Mouse (Mus musculus): Measurements from ENCODE around the gene Antxr1.

The Antxr1 gene

DNA sequence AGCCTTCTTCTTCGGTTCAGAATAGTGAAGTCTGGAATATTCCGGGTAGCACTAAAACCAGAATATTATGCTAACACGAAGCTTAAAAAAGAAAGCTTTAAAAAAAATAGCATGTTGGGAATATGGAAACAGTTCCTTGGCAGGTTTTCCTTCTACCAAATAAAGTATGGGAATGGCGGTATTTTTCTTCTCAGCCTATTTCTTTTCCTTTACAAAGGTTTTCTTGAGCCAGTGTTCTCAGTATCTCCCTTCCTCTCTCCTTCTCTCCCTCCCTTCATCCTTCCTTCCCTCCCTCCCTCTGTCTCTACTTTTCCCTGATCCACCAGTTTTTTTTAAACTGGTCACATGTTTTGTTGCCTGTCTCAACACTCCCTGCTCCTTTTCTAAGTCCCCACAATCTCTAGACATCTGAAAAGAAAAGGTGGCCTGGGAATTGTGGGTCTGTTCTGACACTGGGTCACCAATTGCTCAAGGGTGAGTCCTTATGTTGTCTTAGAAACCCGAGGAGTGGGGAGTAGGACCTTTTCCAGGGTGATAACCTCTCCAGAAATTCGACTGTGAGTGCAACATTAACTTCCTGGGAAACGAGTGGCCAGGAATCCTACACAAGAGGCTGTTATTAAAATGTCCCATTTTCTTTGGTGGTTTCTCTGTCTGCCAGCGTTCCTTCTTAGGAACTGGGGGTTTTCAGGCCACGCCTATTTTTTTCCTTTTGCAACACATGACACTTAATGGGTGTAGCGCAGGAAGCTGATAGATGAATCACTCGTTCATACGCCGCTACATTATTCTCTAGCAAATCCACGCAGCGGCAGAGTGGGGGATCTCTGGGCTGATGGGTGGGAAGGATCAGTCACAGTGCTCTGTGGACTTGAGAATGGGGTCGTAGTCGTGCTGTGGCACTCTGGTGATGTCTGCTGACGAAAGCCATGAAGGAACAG lies 42.4 kb downstream of the Antxr1 start:
- no peak for DNase-seq (ENCODE audit: low read depth in 1 of 2, low spot score in 2 of 2)

DNA sequence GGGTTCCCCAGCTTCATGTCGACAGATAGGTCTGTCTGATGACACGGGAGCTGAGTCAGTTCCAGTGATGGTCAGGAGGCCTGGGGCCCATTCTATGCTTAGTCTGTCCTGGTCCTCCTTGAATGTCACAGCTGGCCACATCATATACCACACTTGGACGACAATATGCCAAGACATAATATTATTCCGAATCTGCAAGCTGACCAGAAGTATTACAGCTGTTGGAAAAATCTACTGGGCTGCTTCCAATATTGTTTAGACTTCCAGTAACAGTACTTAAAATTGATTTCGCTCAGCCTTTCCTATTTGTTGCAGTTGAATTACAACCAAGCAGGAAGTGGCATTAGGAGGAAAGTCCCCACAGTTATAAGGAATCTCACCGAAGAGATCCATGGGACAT lies 48.4 kb downstream of the Antxr1 start:
- DNase-seq (ENCODE audit: low read depth in 1 of 2, low spot score in 2 of 2) = no peak

DNA sequence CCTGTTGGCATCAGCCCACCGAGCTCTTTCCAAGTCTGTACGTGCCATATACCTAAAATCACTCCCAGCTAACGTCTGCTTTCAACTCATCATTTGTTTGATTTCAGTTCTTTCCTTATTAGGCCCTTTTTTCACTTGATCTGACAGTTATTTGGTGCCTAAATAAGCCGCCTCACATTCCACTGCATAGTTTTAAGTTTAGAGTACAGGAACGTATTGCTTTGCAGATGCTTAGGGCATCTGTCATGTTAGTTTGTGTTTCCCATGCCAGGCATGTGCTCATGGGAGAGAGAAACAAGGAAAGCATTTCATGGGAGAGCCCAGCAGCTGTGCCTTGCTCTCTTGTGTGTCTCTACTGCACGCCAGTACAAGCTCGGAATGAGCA lies 50.3 kb downstream of the Antxr1 start:
- DNase-seq (ENCODE audit: low read depth in 1 of 2, low spot score in 2 of 2) = no peak

DNA sequence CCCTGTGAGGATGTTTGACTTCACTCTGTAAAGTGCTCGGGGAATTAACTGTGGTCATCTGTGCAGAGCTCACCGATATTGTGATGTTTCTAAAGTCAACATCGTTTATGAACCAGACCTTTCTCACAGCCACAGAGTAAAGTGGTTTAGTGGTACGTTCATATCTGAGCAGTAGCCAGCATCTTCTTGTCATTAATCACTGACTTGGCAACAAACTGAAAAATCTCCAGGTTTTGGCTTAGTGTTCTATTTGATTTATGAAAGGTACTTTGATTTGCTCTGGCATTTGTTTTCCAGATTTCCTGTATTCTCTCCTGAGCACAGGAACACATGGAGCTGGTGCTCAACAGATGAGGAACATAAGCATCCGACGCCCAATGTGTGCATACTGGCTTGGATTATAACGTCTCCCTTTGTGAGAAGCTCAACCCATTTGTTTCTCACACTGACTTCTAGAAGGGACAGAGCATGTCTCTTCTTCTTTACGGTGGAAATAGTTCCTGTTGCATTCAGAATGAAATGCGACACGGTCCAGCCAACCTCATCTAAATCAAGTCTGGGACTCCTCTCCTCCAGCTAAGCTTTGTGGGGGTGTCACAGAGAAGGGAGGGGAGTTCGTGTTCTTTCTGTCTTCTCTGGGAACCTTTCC lies 50.8 kb downstream of the Antxr1 start:
- no peak for DNase-seq (ENCODE audit: low read depth in 1 of 2, low spot score in 2 of 2)

DNA sequence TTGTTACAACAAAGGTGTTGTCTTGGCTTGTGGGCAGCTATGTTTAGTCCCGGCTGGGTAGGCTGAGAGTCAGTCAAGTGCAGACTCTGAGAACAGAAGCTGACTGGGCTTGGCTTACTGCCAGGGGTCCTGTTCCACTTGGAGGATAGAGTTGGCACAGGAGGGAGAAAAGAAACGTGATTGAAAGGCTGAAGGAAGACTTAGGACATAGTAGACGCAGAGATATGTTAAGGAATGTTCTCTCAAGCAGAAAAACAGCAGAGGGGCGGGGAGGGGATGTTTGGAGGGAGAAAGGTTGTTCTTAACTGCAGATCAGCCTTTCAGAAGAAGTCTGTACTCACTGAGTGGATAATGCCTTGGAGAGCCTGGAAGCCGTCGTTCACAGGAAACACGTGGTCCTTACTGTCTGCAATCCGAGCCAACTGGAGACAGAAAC lies 53.3 kb downstream of the Antxr1 start:
- no peak for DNase-seq (ENCODE audit: low read depth in 1 of 2, low spot score in 2 of 2)

DNA sequence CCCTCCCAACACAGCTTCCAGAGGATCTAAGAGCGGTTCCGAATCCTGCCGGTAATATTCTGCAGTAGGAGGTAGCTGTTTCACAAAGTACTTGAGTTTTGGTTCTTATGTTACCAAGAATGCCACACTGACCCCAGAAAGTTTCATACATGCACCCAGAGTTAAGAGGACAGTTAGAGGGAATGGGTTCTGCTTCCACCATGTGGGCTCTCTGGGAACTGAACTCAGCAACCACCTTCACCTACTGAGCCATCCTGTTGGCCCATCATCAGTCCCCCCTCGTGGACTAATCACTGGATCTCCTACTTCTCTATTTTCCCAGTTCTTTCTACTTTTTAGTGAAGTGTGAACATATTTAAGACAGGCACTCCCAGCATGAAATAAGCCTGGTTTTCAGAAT lies 53.9 kb downstream of the Antxr1 start:
- no peak for DNase-seq (ENCODE audit: low read depth in 1 of 2, low spot score in 2 of 2)

DNA sequence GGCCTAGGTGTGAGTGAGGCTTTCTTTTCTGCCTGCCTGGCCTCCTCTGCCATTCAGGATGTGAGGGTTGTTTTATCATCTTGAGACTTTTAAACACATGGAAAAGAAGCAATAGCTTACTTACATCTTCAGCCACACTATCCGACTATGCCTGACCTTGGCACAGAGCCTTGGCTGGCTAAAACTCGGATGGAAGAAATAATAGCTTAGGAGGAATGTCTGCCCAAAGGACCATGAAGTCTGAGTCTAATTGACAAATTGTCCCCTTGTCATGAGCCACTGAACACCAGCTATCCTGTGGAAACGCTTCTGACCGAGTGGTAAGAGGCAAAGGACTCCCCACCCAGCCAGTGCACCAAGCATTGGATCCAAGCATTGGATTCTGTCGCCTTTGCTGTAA lies 57.5 kb downstream of the Antxr1 start:
- DNase-seq (ENCODE audit: low read depth in 1 of 2, low spot score in 2 of 2) = no peak

DNA sequence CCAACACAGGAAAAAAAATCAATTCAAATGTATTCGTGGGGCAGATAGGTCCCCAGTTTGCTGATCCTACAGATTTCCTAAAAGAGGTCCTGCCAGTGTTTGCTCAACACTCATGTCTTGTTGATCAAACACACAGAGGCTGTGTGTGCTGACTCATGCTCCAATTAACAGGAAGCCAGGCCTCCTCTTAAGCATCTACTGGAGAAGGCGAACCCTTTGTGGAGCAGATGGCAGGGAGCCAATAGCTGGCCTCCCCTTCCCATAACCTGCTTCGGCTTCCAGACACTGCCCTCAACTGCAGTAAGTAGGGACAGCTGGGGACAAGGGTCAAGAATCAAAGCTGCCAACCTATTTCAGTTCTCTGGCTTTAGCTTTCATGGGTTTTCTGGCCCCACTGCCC lies 58.1 kb downstream of the Antxr1 start:
- no peak for DNase-seq (ENCODE audit: low read depth in 1 of 2, low spot score in 2 of 2)

DNA sequence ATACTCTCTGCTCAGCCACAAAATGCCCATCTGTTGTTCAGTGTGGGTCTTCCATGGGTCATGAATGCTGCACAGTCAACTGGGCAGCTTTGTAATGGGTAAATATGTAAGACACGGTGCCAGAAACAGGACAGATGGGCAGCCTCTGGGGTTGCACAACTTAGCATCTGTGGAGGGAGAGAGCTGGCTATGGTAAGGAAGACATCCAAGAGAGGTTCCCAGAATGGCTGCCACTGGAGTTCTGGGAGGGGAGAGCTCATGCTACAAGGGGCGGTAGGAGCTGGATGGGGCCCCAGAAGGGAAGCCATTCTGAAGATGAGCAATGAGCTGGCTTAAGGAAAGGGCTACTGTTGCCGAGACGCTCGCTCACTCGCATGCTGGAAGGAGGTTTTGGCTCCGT lies 58.7 kb downstream of the Antxr1 start:
- DNase-seq (ENCODE audit: low read depth in 1 of 2, low spot score in 2 of 2) = no peak

DNA sequence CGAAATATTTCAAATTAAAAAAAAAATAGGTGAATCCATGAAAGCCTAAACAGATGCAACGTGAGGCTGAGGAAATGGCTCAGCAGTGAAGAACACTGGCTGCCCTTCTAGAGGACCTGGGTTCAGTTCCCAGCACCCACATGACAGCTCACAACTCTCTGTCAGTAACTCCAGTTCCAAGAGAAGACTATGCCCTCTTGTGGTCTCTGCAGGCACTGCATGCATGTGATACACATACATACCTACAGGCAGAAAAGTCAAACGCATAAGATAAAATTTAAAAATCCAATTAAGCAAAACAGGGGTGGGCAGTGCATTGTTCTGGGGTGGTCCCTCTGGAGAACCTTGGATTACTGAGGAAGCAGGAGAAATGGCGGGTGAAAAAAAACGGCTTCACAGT lies 60.8 kb downstream of the Antxr1 start:
- no peak for DNase-seq (ENCODE audit: low read depth in 1 of 2, low spot score in 2 of 2)

DNA sequence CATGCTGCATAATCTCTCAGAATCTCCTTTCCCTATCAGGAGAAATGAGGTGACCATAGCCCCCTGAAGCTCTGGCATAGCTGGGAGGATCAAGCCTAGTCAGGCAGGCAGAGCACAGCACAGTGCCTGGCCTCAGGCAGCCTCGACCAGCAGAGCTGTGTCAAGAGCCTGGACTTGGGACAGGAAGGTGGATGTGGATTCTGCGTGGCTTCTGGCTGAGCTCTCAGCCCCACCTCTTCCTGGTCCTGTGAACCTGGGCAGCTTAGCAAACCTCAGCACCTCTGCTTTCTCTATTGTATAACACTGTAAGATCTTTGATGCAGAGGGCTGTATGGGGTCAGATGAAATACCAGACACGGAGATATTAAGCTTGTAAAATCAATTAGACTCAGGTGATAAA lies 61.8 kb downstream of the Antxr1 start:
- DNase-seq (ENCODE audit: low read depth in 1 of 2, low spot score in 2 of 2) = no peak

DNA sequence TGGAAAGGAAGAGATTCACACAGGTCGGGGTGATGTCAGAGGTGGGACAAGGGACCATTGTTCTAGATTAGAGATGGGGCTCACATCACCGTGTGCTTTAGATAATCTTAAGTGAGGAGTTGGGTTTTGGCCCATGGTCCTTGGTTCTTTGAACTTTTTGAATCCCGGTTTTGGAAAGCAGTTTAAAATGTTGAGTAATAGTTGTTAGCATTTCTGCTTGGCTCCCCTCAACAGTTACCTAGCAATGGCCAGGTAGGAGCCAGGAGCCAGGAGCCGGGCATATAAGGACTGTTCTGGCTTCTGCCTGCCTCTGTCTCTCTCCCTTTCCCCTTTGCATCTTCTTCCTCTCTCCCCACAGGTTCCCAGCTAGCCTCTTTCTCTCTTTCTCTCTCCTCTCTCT lies 62.5 kb downstream of the Antxr1 start:
- DNase-seq (ENCODE audit: low read depth in 1 of 2, low spot score in 2 of 2) = no peak

DNA sequence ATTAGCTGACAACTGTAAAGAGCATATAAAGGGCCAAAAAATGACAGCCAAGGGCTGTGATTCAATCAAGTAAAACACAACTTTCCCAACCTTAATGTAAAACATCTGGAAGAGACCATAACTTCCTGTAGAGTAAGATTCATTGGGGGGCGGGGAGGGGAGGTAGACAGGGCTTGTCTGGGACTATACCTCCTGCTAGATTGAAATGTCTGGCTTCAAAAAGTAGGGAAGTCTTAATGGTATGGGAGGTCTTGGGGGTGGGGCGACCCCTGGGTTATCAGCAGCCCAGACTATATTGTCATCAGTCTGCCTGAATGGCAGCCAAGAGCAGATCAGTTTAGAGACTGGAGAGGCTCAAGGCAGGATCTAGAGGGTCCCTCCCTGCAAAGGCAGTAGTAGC lies 63.4 kb downstream of the Antxr1 start:
- DNase-seq (ENCODE audit: low read depth in 1 of 2, low spot score in 2 of 2) = no peak

DNA sequence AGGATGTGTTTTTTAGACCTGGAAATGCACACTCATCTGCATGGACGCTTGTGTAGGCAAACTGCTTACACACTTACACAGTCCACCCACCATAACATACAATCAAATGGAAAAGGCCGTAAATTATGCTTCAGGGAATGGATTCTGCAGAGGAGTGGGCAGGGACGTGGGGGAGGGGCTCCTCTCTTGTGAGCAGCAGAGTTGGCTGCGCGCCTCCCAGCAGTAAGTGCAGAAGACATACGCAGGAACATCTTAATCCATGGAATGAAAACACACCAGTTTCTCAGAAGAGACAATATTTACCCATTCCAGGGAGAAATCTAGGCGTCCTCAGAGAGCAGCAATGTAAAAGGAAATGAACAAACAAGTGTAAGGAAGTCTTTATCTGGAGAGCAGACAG lies 65.2 kb downstream of the Antxr1 start:
- no peak for DNase-seq (ENCODE audit: low read depth in 1 of 2, low spot score in 2 of 2)

DNA sequence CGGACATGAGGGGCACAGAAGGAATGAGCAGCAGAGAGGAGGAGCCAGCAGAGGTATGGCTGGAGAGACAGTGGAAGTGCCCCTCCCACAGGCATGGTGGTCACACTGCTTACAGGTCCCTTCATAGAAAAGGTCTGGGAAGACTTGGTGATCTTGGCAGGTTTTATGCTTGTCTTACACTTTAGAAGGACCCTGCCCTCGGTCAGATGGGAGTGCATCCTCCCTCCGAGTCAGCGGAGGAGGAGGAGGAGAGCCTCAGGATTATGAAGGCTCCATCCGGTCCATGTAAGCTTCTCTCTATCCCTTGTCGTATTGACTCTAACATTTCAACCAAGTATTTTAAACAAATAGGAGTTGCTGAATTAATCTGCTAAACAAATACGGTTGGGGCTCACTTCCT lies 65.7 kb downstream of the Antxr1 start:
- no peak for DNase-seq (ENCODE audit: low read depth in 1 of 2, low spot score in 2 of 2)

DNA sequence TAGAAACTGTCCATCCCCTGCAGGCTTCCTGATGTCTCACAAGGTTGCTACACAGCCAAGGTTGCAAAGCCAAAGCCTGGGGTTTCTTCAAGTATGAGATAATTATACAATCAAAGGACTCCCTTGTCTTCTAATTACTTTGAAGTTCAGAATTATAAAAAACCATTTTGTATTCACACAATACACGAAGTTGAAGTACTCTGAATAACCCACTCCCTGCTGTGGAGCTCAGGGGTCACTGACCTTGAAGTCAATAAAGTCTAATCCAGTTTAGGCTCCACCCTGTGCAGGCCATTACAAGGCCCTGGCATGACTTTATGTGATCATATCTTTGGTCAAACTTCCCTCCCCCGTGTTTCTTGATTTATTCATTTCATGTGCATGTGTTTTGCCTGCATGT lies 73.0 kb downstream of the Antxr1 start:
- DNase-seq (ENCODE audit: low read depth in 1 of 2, low spot score in 2 of 2) = no peak

DNA sequence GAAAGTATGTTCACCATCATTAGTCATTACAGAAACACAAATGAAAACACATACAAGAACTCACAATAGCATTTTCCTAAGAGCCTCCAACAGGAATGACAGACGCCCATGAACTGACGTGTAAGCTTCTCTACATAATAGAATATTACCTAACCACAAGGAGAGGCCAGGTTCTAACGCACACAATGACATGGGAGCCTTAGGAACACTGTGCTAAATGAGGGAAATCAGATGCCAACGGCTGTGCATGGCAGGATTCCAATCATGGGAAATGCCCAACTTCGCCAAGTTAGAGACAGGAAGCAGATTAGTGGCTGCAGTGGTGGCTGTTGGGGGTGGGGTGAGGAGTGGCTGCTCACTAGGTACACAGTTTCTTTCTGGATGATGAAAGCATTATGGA lies 76.6 kb downstream of the Antxr1 start:
- no peak for DNase-seq (ENCODE audit: low read depth in 1 of 2, low spot score in 2 of 2)

DNA sequence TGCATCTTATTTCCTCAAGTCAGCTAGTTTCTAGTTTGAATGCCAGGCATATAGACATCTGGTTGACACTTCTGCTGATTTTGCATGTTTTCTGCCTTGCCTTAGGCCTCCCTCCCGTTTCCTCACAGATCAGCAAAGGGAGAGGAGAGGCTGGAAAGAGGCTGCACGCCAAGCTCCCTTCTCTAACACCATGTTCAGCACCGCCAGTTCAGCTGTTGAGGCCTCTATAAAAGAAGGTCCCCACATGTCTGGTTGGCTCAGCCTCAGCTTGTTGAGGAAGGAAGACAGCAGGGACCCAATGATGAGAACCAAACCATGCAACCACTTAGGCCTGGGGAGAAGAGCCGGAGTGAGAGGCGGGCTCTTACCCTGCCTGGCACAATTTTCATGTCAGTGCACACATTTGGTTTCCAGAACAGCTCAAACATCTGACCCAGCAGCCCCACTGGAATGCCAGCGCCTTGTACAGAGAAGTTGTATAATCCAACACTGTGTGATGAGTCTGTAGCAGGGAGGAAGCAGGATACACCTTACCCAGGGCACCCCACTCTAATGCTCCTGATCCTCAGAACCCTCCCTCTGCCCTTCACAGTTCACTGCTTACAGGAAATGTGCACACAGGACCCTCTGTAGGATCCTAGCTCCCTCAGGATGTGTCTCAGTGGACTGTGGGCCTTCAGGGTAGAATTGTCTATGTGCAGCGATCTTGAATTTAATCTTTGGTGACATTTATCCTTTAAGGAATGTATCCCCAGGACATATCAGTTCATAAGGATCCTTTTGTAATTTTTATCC lies 77.4 kb downstream of the Antxr1 start:
- no peak for DNase-seq (ENCODE audit: low read depth in 1 of 2, low spot score in 2 of 2)

DNA sequence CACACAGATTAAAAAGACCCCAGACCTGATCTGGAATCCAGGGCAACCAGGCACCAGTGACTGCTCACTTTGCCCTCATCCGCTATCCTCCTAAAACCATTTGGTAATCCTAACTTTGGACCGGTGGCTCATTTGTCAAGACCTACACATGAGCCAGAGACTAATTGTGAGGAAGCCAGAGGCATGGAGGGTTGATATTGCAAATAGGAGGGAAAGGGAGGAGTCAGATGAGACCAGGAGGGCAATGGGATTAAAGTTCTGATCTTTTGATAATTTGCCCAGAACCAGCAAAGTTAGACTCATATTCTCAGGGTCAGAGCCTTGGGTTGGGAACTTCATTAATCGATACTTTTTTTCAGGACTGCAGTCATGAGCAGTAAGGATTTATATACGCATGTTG lies 78.2 kb downstream of the Antxr1 start:
- no peak for DNase-seq (ENCODE audit: low read depth in 1 of 2, low spot score in 2 of 2)

DNA sequence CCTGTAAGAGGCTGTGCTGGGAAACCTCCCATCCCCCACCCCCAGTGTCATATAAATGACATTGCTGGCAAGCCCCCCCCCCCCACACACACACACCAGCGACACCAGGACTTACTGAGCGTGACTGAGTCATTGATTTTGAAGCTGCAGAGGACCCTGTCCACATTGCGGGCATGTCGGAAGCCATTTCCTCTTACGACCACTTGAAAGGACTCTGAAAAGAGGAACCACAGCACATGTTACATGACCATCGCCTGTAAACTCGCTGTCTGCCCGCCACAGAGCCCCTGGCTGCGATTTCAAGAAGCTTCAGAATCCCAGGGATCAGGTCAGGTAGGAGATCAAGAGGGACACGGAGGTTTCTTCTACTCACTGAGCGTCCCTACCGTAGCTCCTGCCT lies 80.0 kb downstream of the Antxr1 start:
- no peak for DNase-seq (ENCODE audit: low read depth in 1 of 2, low spot score in 2 of 2)

DNA sequence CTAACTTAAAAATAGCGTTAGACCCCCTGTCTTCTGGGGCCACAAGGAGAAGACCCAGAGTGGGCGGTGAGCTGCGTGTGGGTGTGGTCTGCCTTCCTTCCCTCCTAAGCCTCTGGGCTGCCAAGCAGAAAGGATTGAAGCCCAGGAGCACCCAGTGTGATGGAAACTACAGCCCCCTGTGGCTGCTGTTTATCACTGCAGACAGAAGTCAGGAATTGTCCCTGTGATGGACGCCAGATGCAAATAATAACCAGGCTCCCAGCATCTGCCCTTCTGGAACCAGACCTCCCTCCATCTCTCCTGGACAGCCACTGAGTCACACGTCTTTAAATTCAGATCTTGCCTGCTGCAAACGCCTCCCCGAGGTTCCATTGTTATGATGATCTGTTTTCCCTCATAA lies 80.9 kb downstream of the Antxr1 start:
- DNase-seq (ENCODE audit: low read depth in 1 of 2, low spot score in 2 of 2) = no peak

DNA sequence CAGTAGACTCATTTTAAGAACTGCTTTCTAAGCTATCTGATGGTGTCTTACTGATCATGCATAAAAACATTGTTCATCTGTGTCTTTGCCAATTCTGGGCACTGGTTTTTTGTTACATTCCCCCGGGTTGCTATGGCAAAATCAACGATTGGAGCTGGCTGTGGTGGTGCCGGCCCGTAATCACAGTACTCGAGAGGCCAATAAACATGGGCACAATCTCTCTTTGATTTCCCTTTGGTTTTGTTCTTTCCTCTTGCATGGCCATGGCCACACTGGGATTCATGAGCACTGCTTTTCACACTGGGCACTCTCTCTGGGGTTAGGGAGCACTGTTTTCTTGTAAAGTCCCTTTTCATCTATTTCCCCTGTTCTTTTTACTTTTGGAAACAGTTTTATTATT lies 83.9 kb downstream of the Antxr1 start:
- no peak for DNase-seq (ENCODE audit: low read depth in 1 of 2, low spot score in 2 of 2)
